Mouse (Mus musculus): Measurements from ENCODE around the gene Grm8.
"Not testable (repeated sequence)": the region's sequence is repeated elsewhere in the genome, so short reads cannot be mapped to it uniquely, and the experiment has no call there.

GRCm38 (mm10) chr6:27819735-27820134 lies 315.2 kb downstream of the Grm8 start:
- TF ChIP-seq CTCF (IDR thresholded peaks at IDR 0.05; ENCODE audit: borderline replicate concordance, insufficient read depth, low read length); POLR2A (IDR thresholded peaks at IDR 0.05; ENCODE audit: low read depth, low read length): not testable (repeated sequence)

Data from embryonic fibroblast, embryonic 13.5 days (primary cell).